Mouse (Mus musculus): Measurements from ENCODE around the gene Nos1ap.

The Nos1ap gene

DNA sequence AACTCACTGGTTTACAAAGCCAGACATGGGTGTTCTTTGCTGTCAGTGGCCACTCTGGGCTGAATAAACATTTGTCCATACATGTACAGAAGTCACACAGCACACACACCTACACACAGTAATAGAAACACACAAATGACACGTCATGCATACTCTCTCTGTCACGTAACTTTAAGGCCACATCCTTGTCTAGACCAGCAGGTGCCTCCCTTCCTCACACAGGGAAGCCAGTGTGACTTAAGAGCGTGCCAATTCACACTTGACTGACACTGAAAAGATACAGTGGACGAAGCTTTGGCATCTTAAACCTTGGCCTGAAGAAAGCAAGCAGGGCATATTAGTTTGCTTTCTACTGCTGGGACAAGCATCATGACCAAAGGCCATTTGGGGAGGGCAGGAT, 256.9 kb downstream of the Nos1ap start:
- no peak for DNase-seq

DNA sequence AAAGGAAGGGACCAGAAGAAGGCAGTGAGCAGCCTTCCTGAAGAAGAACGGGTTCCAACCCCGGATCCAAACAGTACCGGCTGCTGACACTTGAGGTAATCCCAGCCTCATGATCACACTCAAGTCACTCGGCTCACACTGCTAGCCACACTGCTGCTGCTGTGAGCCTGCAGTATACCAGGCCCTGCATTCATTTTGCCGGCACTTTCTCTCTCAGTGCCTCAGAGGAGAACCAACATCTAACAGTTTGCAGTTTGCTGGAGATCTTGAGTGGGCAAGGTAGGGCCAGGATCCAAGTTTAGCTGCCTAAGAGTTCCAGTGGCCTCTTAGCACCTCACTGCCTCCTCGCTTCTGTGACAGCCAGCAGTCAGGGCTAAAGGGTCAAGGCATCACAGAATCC, 257.7 kb downstream of the Nos1ap start:
- DNase-seq: no peak

DNA sequence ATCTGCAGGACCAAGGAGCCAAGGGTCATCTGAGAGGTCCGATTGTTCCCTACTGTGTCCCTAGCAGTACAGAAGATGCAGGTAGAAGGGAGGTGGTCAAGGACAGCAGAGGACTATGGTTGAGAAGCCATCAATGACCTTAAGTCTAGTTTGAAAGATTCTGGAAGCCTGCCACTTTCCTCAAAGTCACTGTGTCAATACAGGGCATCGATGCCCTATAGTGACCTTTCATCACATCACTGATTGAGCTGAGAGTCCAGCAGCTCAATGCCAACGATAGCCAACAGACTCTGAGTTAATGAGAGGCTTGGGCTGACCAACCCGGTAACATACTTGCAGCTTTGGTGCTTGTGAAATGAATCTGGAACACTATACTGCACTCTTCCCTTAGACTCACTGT, 264.4 kb downstream of the Nos1ap start:
- DNase-seq: no peak

DNA sequence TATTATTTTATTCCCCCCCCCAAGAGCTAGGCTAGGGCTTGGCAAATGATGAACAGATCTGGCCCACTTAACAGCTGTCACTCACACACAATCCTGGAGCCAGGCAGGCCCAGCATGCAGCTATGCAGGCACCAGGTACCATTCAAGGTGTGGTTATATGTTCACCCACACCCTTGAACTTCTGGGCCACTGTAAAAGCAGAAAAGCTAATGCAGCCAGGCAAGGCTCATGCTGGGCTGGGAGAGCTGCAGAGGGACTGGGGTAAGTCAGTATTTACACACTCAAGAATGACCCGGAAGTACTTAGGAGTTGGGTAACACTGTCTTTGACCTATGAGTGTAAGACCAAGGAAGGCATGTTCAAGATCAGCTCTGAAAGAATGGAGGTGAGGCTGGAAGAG, 265.3 kb downstream of the Nos1ap start:
- no peak for DNase-seq

DNA sequence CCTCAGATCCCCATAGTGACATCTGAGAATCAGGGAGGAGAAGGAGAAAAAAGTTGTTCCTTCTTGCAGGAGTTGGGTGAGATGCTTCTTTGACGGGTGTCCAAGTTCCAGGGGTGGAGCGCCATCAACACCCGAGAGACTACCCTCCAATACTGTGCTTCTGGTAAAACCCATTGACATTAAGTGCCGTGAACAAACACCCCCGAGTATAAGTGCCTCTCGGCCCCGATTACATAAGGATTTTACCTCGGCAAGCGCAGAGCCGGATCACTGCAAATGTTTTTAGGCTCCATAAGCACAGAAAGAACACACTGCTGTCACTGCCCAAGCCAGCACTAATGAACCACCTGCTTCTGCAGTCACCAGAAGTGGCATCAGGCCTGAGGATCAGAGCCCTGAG, 266.7 kb downstream of the Nos1ap start:
- DNase-seq: no peak

- no peak for DNase-seq
These were observed 267.6 kb downstream of the Nos1ap start for GRCm38 (mm10) chr1:170322046-170322445.

DNA sequence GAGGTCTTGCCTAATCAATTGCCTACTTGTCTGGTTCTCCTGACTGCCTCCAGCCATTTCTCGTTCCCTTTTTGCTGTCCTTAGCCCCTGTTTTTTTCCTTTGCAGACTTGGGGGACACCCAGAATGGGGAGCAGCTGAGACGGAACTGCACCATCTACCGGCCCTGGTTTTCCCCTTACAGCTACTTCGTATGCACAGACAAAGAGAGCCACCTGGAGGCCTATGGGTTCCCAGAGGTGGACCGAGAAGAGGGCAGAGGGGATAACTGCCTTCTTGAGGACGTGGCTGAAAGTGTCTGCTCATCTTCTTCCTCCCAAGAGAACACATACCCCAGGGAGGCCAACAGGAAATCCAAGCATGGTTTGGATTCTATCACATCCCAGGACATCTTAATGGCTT, 278.2 kb downstream of the Nos1ap start:
- no peak for DNase-seq

- no peak for DNase-seq
These were observed 281.2 kb downstream of the Nos1ap start, which contains the start of gene Spata46 for GRCm38 (mm10) chr1:170308503-170308902. Gene Spata46, plus strand, starts transcription at chr1:170308803.

GRCm38 (mm10) chr1:170306232-170306631, 283.4 kb downstream of the Nos1ap start, which contains the start of gene Gm7694:
Gene Gm7694, minus strand, starts transcription at chr1:170306332.
- DNase-seq: no peak

- DNase-seq: no peak
These were observed 284.7 kb downstream of the Nos1ap start for GRCm38 (mm10) chr1:170305002-170305401.

DNA sequence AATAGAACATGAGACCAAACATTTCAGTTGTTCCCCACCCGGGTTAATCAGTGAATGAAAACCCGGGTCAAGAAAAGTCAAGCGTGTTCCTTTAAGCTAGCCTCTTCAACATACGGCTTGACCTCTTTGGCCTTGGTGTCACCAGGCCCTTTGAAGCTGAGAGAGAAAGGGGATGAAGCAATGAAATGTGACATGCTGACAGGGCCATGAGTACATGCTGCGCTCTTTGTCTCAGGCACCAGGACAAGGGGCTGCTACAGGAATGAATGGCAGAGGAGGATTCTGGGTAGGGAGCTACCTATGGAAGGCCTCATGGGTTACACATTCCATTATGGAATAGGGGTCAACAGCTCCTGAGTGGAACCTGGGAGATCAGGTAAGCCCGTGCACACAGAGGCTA, 286.6 kb downstream of the Nos1ap start:
- no peak for DNase-seq

GRCm38 (mm10) chr1:170302456-170302855, 287.2 kb downstream of the Nos1ap start:
- DNase-seq: no peak

- DNase-seq: no peak
These were observed 288.0 kb downstream of the Nos1ap start for GRCm38 (mm10) chr1:170301686-170302085.

GRCm38 (mm10) chr1:170299496-170299895, 290.2 kb downstream of the Nos1ap start:
- DNase-seq: no peak

GRCm38 (mm10) chr1:170294786-170295570, 294.7 kb downstream of the Nos1ap start:
- DNase-seq: no peak

DNA sequence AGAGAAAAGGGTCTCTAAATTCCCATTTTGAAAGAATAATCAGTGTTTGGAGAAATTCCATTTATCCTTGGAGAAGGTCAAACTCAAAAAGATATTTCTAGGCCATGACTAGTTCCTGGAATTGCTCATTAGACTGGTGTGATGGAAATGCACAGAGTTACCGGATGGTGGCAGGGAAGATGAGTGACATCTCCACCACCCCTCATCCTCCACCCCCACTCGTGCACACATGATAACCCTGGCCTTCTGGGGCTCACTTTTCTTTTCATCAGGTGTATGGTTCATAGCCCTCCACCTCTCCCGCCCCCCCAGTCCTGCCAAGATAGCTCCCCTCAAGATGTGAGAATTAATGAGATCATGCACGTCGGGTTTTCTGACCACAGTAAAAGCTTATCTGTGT, 296.4 kb downstream of the Nos1ap start:
- no peak for DNase-seq

GRCm38 (mm10) chr1:170292239-170292951, 297.3 kb downstream of the Nos1ap start:
- no peak for DNase-seq

GRCm38 (mm10) chr1:170282415-170283129, 307.1 kb downstream of the Nos1ap start:
- no peak for DNase-seq

DNA sequence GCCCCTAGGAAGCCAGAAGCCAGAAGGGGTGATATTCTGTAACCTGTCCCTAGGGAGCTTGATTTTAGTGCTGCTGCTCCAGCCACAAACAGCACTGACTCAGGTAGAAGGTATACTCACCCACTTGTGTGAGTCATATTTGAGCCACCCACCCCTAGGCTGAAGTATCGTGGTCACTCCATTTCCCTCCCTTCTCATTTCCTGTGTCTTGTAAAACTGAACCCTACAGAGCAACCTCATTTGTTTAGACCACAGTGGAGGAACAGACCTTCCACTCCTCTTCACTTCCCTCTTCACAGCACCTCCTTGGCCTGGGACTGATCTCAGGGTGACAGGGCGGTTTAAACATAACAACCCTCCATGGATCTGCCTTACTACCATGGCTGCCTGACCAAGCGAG, 312.6 kb downstream of the Nos1ap start, which contains the start of gene Sh2d1b1:
TSS of gene Sh2d1b1 (plus strand) at position 305 of the 400 bp plus-strand sequence.
- no peak for DNase-seq

DNA sequence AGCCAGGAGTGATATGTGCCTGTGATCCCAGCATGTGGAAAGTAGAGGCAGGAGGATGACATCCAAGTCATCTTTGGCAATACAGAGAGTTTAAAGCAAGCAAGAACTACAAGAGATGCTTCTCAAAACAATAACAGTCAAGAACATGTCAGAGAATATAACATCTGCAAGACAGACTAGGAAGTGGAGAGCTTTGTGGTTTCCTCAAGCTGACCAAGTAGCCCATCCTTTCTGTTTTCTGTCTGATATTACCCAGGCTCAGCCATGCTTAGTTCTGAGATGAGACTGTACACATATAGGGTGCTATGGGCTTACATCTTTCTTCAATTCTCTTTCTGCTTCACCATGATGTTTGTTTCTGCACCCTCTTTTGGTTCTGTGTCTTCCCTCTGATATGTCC, 316.4 kb downstream of the Nos1ap start:
- no peak for DNase-seq

- DNase-seq: no peak
These were observed 319.0 kb downstream of the Nos1ap start for GRCm38 (mm10) chr1:170270696-170271095.

DNA sequence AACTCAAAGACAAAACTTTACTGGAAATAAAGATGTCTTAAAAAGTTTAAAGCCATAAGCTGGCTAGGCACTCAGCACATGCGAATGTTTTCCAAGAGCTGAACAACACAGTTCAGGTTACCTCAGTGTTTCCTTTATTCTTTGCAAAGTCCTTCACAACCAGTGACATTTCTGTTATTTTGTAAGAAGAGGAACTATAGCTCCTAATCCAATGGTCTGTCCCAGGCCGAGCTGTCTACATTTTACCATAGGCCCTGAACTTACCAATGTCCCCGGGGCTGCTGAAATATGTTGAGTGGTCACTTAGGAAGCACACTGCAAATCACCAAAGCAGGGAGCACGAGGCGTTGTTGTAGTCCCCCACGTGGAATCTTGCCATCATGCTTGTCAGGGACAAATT, 319.4 kb downstream of the Nos1ap start:
- no peak for DNase-seq

GRCm38 (mm10) chr1:170255560-170255910, 334.1 kb downstream of the Nos1ap start:
- DNase-seq: peak; percentile 78

All from thymus, postnatal 4 days (tissue).